Mouse (Mus musculus): ENCODE measurements around the gene Lat. TPM values are rescaled to one million over a fixed set of nuclear protein-coding genes. Genes with fewer than 3 reads are reported as not detected.

The Lat gene
- polyA plus RNA-seq, 1 experiment = 17.4 TPM

- TF ChIP-seq POLR2A (IDR thresholded peaks at IDR 0.05; ENCODE audit: borderline replicate concordance, extremely low read depth, low read depth, low read length) = no peak
- WGBS = 59% methylated on average over 6 of the region's 6 CpGs
- no peak overlapping the region for H3K4me3 ChIP-seq (replicated peaks; ENCODE audit: extremely low read depth, low read depth, low read length)
- DNase-seq = no peak
- peaks cover 8% of the 10 kb centered on the region; the same call in 1 of the 2 replicates for H3K4me1 ChIP-seq (ENCODE audit: control insufficient read depth, insufficient read depth, low read length)
These were observed 5.2 kb upstream of the Lat start for GRCm38 (mm10) chr7:126374526-126374925.

- no peak overlapping the region for H3K4me3 ChIP-seq (replicated peaks; ENCODE audit: extremely low read depth, low read depth, low read length)
- 84% methylated on average over 9 of the region's 9 CpGs for WGBS
- no peak for TF ChIP-seq POLR2A (IDR thresholded peaks at IDR 0.05; ENCODE audit: borderline replicate concordance, extremely low read depth, low read depth, low read length)
- TF ChIP-seq CTCF (IDR thresholded peaks at IDR 0.05; ENCODE audit: insufficient read depth, low read length) = no peak
- no peak for DNase-seq
- peaks cover 8% of the 10 kb centered on the region; the same call in 1 of the 2 replicates for H3K4me1 ChIP-seq (ENCODE audit: control insufficient read depth, insufficient read depth, low read length)
These were observed 3.6 kb upstream of the Lat start for GRCm38 (mm10) chr7:126373007-126373406.

GRCm38 (mm10) chr7:126368367-126368766 lies 1.0 kb downstream of the Lat start:
- TF ChIP-seq CTCF (IDR thresholded peaks at IDR 0.05; ENCODE audit: insufficient read depth, low read length) (no peak), POLR2A (IDR thresholded peaks at IDR 0.05; ENCODE audit: borderline replicate concordance, extremely low read depth, low read depth, low read length) (no peak)
- DNase-seq = no peak
- 77% methylated on average over 8 of the region's 8 CpGs for WGBS
- Histone ChIP-seq H3K4me1 (ENCODE audit: control insufficient read depth, insufficient read depth, low read length) (no peaks in the 10 kb centered on the region), H3K4me3 (replicated peaks; ENCODE audit: extremely low read depth, low read depth, low read length) (no peak overlapping the region)

- Histone ChIP-seq H3K4me1 (ENCODE audit: control insufficient read depth, insufficient read depth, low read length) (no peaks in the 10 kb centered on the region), H3K4me3 (replicated peaks; ENCODE audit: extremely low read depth, low read depth, low read length) (no peak overlapping the region)
- TF ChIP-seq POLR2A (IDR thresholded peaks at IDR 0.05; ENCODE audit: borderline replicate concordance, extremely low read depth, low read depth, low read length) = no peak
- TF ChIP-seq CTCF (IDR thresholded peaks at IDR 0.05; ENCODE audit: insufficient read depth, low read length) = no peak
- DNase-seq = no peak
- WGBS = 78% methylated on average over 10 of the region's 10 CpGs
These were observed 1.7 kb downstream of the Lat start for GRCm38 (mm10) chr7:126367636-126368035.

- DNase-seq = no peak
- no peaks in the 10 kb centered on the region for H3K4me1 ChIP-seq (ENCODE audit: control insufficient read depth, insufficient read depth, low read length)
- no peak for TF ChIP-seq POLR2A (IDR thresholded peaks at IDR 0.05; ENCODE audit: borderline replicate concordance, extremely low read depth, low read depth, low read length)
- TF ChIP-seq CTCF (IDR thresholded peaks at IDR 0.05; ENCODE audit: insufficient read depth, low read length) = no peak
- WGBS = 79% methylated on average over 6 of the region's 6 CpGs
- H3K4me3 ChIP-seq (replicated peaks; ENCODE audit: extremely low read depth, low read depth, low read length) = no peak overlapping the region
These were observed 6.3 kb downstream of the Lat start for GRCm38 (mm10) chr7:126363038-126363437.

- DNase-seq = no peak
- Histone ChIP-seq H3K4me1 (ENCODE audit: control insufficient read depth, insufficient read depth, low read length) (no peaks in the 10 kb centered on the region), H3K4me3 (replicated peaks; ENCODE audit: extremely low read depth, low read depth, low read length) (no peak overlapping the region)
- 63% methylated on average over 13 of the region's 13 CpGs for WGBS
- TF ChIP-seq POLR2A (IDR thresholded peaks at IDR 0.05; ENCODE audit: borderline replicate concordance, extremely low read depth, low read depth, low read length) = no peak
- TF ChIP-seq CTCF (IDR thresholded peaks at IDR 0.05; ENCODE audit: insufficient read depth, low read length) = no peak
These were observed 10.3 kb downstream of the Lat start for GRCm38 (mm10) chr7:126359049-126359448.

GRCm38 (mm10) chr7:126358413-126358812 lies 11.0 kb downstream of the Lat start:
- no peak overlapping the region for H3K4me3 ChIP-seq (replicated peaks; ENCODE audit: extremely low read depth, low read depth, low read length)
- no peaks in the 10 kb centered on the region for H3K4me1 ChIP-seq (ENCODE audit: control insufficient read depth, insufficient read depth, low read length)
- WGBS = 88% methylated on average over 9 of the region's 9 CpGs
- TF ChIP-seq CTCF (IDR thresholded peaks at IDR 0.05; ENCODE audit: insufficient read depth, low read length) (no peak), POLR2A (IDR thresholded peaks at IDR 0.05; ENCODE audit: borderline replicate concordance, extremely low read depth, low read depth, low read length) (no peak)
- DNase-seq = no peak

- 75% methylated on average over 6 of the region's 6 CpGs for whole genome bisulfite sequencing
- no peak for DNase-seq
These were observed 11.5 kb downstream of the Lat start for GRCm38 (mm10) chr7:126357838-126358237.

GRCm38 (mm10) chr7:126356793-126357591 lies 12.4 kb downstream of the Lat start:
- 41% methylated on average over 7 of the region's 7 CpGs for WGBS
- Histone ChIP-seq H3K4me1 (ENCODE audit: control insufficient read depth, insufficient read depth, low read length) (no peaks in the 10 kb centered on the region), H3K4me3 (replicated peaks; ENCODE audit: extremely low read depth, low read depth, low read length) (no peak overlapping the region)
- TF ChIP-seq CTCF (IDR thresholded peaks at IDR 0.05; ENCODE audit: insufficient read depth, low read length) = no peak
- no peak for TF ChIP-seq POLR2A (IDR thresholded peaks at IDR 0.05; ENCODE audit: borderline replicate concordance, extremely low read depth, low read depth, low read length)
- no peak for DNase-seq

More at GRCm38 (mm10) chr7:126357838-126358237, 11.5 kb downstream of the Lat start:
- TF ChIP-seq POLR2A (IDR thresholded peaks at IDR 0.05; ENCODE audit: borderline replicate concordance, extremely low read depth, low read depth, low read length) (no peak), CTCF (IDR thresholded peaks at IDR 0.05; ENCODE audit: insufficient read depth, low read length) (no peak)
- no peak overlapping the region for H3K4me3 ChIP-seq (replicated peaks; ENCODE audit: extremely low read depth, low read depth, low read length)
- H3K4me1 ChIP-seq (ENCODE audit: control insufficient read depth, insufficient read depth, low read length) = no peaks in the 10 kb centered on the region

Data from lung, adult 2 months (tissue).